In genomic region chr12:85550435-85550834, GRCm38 (mm10) we compare ENCODE assay signal across 27 mouse cellular contexts. TPM values are rescaled to one million over a fixed set of nuclear protein-coding genes. Genes with fewer than 3 reads are reported as not detected.
A peak's percentile ranks its signal among the peaks of the same experiment; 100 is the strongest.
DNase-seq lines count a peak whose midpoint lies in the region; TF ChIP-seq lines count a peak whose summit lies in the region.
"Had no signal": no experiment of that assay in that cellular context is flagged by ENCODE, and none has a peak within 500 bp of the region (broad histone marks: within the 10 kb centered on the region; RNA-seq: fewer than 3 reads in every experiment).

No protein-coding gene starts in this region.

- DNase-seq in ES-CJ7 (ENCODE audit: low read depth, low spot score) (peak; percentile 41), R1 (ENCODE audit: low read depth, low spot score) (peak; percentile 71)
- no peak for DNase-seq in ovary, postnatal 10 days (ENCODE audit: low spot score)
- no peak for DNase-seq in kidney, postnatal 14 days
- DNase-seq in lung, adult 18-20 months = no peak
- DNase-seq: adrenal gland, adult 2 months; adrenal gland, postnatal 14 days; cerebellum, adult 11-12 months; cerebellum, adult 8-10 months; cerebellum, postnatal 10 days; cerebellum, postnatal 36 days; embryo, embryonic 11 days; gastrocnemius, postnatal 25 days; heart, adult 18-20 months; heart, postnatal 10 days; heart, postnatal 36 days had no signal

- no peaks in the 10 kb centered on the region for H3K79me3 ChIP-seq in C2C12 (ENCODE audit: low read depth)

- no peak overlapping the region for H3K4me3 ChIP-seq in C2C12 (ENCODE audit: insufficient read depth, poor library complexity, severe bottlenecking)
- H3K4me3 ChIP-seq: embryonic facial prominence, embryonic 10.5 days; embryonic facial prominence, embryonic 13.5 days; erythroblast, embryonic 14.5 days; forebrain, embryonic 12.5 days; forebrain, embryonic 15.5 days; heart, embryonic 12.5 days; heart, embryonic 15.5 days; hindbrain, embryonic 10.5 days; hindbrain, embryonic 13.5 days; intestine, embryonic 15.5 days had no signal

- no peaks in the 10 kb centered on the region for H3K27me3 ChIP-seq in C2C12 (ENCODE audit: control insufficient read depth, insufficient read depth, insufficient read length)
- H3K27me3 ChIP-seq: embryonic facial prominence, embryonic 13.5 days; forebrain, embryonic 12.5 days; forebrain, embryonic 15.5 days; heart, embryonic 12.5 days; heart, embryonic 15.5 days; hindbrain, embryonic 13.5 days; intestine, embryonic 15.5 days had no signal

- no peaks in the 10 kb centered on the region for H3K36me3 ChIP-seq in C2C12 (ENCODE audit: control insufficient read depth, insufficient read depth)
- H3K36me3 ChIP-seq: embryonic facial prominence, embryonic 10.5 days; embryonic facial prominence, embryonic 13.5 days; forebrain, embryonic 12.5 days; forebrain, embryonic 15.5 days; heart, embryonic 12.5 days; heart, embryonic 15.5 days; hindbrain, embryonic 10.5 days; hindbrain, embryonic 13.5 days; intestine, embryonic 15.5 days had no signal

- H3K79me2 ChIP-seq in C2C12 (ENCODE audit: control insufficient read depth, insufficient read depth) = no peaks in the 10 kb centered on the region

- H3ac ChIP-seq in C2C12 (ENCODE audit: control insufficient read depth, insufficient read length, low read depth) = no peak overlapping the region

- no peak for TF ChIP-seq CTCF in C2C12 (IDR thresholded peaks at IDR 0.05; ENCODE audit: control insufficient read depth, insufficient read depth, insufficient read length)

TF ChIP-seq in C2C12, 6 proteins besides CTCF, POLR2A, EP300 and RAD21:
- TF ChIP-seq USF1 (IDR thresholded peaks at IDR 0.05; ENCODE audit: low read depth) (peak; percentile 87), MYOG (IDR thresholded peaks at IDR 0.05; ENCODE audit: control insufficient read depth, extremely low read depth, insufficient read length) (no peak), MYOD1 (IDR thresholded peaks at IDR 0.05; ENCODE audit: control insufficient read depth, insufficient read length, low read depth) (no peak), FOSL1 (IDR thresholded peaks at IDR 0.05; ENCODE audit: insufficient read depth, low read length, poor library complexity, severe bottlenecking) (no peak)

RNA-seq across cellular contexts. Expression of gene Jdp2, which starts 48.4 kb away (rescaled TPM):
- 86.8 TPM for polyA plus RNA-seq in C2C12 (2012; fragmentation: generic; extraction: Trizol)

Comparison
In these comparisons a context has a peak if more than half of its experiments do, and no peak if none do; other contexts are left out.
1. DNase-seq: peak in ES-CJ7 (single experiment) and R1 (single experiment); none in ovary, postnatal 10 days (single experiment), kidney, postnatal 14 days (single experiment) and lung, adult 18-20 months (0 of 2).